Mouse (Mus musculus): Measurements from ENCODE around the gene Ceacam13.
"Not testable (repeated sequence)": the region's sequence is repeated elsewhere in the genome, so short reads cannot be mapped to it uniquely, and the experiment has no call there.

Gene Ceacam13

DNA sequence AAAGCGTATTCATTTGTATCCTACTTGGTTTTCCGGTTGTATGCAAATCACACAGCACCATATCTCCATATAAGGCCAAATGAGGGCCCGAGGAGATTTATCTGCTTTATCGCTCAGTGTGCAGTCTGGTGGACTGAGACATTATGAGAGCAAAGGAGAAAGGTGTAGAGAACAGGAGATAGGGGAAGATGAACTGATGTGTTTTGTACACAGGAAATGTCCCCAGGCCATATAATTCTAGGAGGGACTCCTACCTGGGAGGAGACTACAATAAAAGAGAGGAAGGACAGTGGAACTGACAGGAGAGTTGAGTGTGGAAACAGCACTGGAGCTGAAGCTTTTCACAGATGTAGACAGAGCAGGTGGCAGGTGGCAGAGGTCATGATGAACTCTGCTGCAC, at the start of gene Ceacam13:
Gene Ceacam13 (plus strand): TSS at position 301 of the 400 bp plus-strand sequence.
- DNase-seq (ENCODE audit: low spot score in 2 of 2) = no peak

DNA sequence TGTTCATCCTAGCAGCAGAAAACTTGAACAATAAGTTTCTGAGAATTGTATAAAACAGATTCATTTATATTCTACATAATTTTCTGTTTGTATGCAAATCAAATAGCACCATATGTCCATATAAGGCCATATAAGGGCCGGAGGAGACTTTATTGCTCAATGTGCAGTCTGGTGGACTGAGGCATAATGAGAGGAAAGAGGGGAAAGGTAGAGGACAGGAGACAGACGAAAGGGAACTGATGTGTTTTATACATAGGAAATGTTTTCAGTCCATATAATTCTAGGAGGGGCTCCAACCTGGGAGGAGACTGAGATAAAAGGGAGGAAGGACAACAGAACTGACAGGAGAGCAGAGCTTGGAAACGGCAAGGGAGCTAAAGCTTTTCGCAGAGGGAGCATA, 37.9 kb upstream of the Ceacam13 start, which contains the start of gene Ceacam11:
Gene Ceacam11 (plus strand): TSS at position 301 of the 400 bp plus-strand sequence.
- DNase-seq (ENCODE audit: low spot score in 2 of 2) = no peak

DNA sequence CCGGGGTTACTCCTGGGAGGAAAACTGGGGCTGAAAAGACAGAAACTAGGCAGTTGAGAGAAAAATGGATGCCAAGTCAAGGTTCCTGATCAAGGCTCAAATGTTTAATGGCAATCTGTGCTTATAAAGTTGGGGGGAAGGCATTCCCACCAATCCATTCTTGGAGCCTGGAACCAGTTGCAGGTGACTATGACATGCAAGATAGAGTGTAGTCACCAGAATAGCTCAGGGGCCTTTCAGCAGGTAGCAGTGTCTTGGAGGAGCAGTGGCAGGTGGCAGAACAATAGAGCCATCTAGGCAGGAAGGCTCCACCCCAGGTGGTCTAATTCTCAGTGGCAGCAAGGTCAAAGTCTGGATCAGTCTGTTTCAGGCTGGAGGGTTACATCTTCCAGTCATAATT, 8.6 kb upstream of the Ceacam13 start:
- not testable (repeated sequence) for DNase-seq (ENCODE audit: low spot score in 2 of 2)

DNA sequence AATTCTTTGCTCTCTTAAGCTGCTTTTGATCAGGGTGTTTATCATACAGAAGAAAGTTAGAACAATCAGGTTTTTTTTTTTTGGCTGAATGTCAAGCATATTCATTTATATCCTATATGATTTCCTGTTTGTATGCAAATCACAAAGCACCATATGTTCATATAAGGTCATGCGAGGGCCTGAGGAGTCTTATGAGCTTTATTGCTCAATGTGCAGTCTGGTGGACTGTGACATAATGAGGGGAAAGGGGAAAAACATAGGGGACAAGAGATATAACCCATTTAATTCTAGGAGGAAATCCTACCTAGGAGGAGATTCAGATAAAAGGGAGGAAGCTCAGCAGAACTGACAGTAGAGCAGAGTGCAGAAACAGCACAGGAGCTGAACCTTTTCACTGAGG, 55.9 kb downstream of the Ceacam13 start, which contains the start of gene Ceacam12:
Gene Ceacam12 (plus strand): TSS at position 301 of the 400 bp plus-strand sequence.
- no peak for DNase-seq (ENCODE audit: low spot score in 2 of 2)

Measured in urinary bladder, postnatal 4 days (tissue).